Mouse (Mus musculus) intestine, postnatal 0 days (tissue): ENCODE measurements at regions not wholly inside any gene's neighbourhood (a gene's known extent, or its start where the extent isn't known, plus 50 kb on each side); places are given as distances from the start of the nearest gene placed in this dataset.

Experiments used
- ATAC-seq: fragments of 200-750 bp; cut with Nextera tagmentation; 2 replicates; pipeline ENCODE4 v1.8.0; 2017; ENCODE audit warnings: mild to moderate bottlenecking, moderate TSS enrichment, moderate library complexity
- H3K27ac ChIP-seq: fragments of 300-500 bp; sonication (generic); 2 replicates; pipeline ENCODE4 v1.5.1; 2014; ENCODE audit warnings: mild to moderate bottlenecking, low read depth, low read length, moderate library complexity
- H3K27me3 ChIP-seq: fragments of 300-500 bp; sonication (generic); replicated peaks from 2 replicates; pipeline ENCODE4 v1.6.1; 2014; ENCODE audit warnings: low read length, mixed read lengths; ENCODE audit not compliant: control insufficient read depth, insufficient read depth
- H3K36me3 ChIP-seq: fragments of 300-500 bp; sonication (generic); 2 replicates; pipeline ENCODE4 v1.6.1; 2014; ENCODE audit warnings: mild to moderate bottlenecking, moderate library complexity; ENCODE audit not compliant: control insufficient read depth, insufficient read depth
- H3K4me1 ChIP-seq: fragments of 300-500 bp; sonication (generic); replicated peaks from 2 replicates; pipeline ENCODE4 v1.6.1; 2014; ENCODE audit warnings: antibody characterized with exemption, low read length, mixed read lengths; ENCODE audit not compliant: control insufficient read depth, insufficient read depth
- H3K4me2 ChIP-seq: fragments of 300-500 bp; sonication (generic); replicated peaks from 2 replicates; pipeline ENCODE4 v1.6.1; 2014; ENCODE audit warnings: low read depth, mild to moderate bottlenecking, moderate library complexity
- H3K4me3 ChIP-seq: fragments of 300-500 bp; sonication (generic); 2 replicates; pipeline ENCODE4 v1.5.1; 2014; ENCODE audit warnings: low read depth, low read length
- H3K9ac ChIP-seq: fragments of 300-500 bp; sonication (generic); 2 replicates; pipeline ENCODE4 v1.6.1; 2014; ENCODE audit warnings: mild to moderate bottlenecking, low read depth, low read length
- H3K9me3 ChIP-seq: fragments of 300-500 bp; sonication (generic); 2 replicates; pipeline ENCODE4 v1.6.1; 2016; ENCODE audit warnings: mixed run types; ENCODE audit not compliant: control insufficient read depth
- CTCF ChIP-seq: sonication (generic); IDR thresholded peaks from 2 replicates; pipeline ENCODE4 v1.5.1; 2016; ENCODE audit warnings: low read depth, mild to moderate bottlenecking, control low read depth, antibody characterized with exemption, moderate library complexity
- WGBS: fragments of 180-500 bp; shearing (Covaris S2); extraction: QIAGEN DNeasy Blood & Tissue Kit; methylation state at CpG from one replicate; pipeline ENCODE4 v1.1.7; 2014; 5-methylcytosine and 5-hydroxymethylcytosine counted together

DNA sequence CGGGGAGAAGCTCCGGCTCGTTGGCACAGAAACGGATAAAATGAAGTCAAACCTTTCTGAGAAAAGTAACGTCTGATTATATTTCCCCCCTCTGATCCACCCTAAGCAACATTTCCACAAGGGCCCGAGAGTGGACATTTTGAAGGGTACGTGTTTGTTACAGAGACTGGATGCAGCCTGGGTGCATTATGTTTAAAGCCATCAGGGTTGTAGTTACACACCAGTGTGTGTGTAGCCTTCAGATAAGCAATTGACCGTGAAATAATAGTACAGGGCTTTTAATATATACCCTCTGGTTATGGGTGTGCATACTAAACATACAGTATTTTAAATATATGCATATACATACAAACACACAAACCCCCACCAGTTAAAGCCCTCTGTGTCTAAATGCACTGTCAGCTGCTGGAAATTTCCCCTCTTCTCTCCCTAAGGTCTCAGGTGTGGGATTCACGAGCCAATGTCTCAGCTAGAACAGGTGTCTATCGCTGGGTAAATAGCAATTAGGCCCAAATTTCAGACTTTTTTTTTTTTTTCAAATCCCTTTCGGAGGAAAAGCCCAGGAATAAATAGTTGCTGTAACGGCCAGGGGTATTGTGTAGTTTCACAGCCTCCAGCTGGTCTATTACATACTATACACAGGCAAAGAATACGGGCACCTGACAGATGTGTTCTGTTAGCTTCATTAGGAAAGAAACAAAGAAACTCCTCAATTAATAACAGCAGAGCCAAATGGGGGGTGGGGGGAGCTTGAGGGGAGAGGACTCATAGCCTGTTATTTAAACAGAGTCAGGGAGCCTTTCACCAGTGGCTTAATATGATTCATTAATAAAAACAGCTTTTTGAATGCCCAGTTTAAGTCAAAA lies 122.8 kb downstream of the Id4 start:
- H3K4me2 ChIP-seq: no peak overlapping the region
- H3K27ac ChIP-seq: no peak overlapping the region
- no peak for TF ChIP-seq CTCF
- no peaks in the 10 kb centered on the region for H3K36me3 ChIP-seq
- H3K4me1 ChIP-seq: no peaks in the 10 kb centered on the region
- H3K9me3 ChIP-seq: no peaks in the 10 kb centered on the region
- H3K9ac ChIP-seq: no peak overlapping the region
- WGBS: 74% methylated on average over 13 of the region's 13 CpGs
- H3K4me3 ChIP-seq: no peak overlapping the region
- no peak for ATAC-seq
- no peaks in the 10 kb centered on the region for H3K27me3 ChIP-seq

DNA sequence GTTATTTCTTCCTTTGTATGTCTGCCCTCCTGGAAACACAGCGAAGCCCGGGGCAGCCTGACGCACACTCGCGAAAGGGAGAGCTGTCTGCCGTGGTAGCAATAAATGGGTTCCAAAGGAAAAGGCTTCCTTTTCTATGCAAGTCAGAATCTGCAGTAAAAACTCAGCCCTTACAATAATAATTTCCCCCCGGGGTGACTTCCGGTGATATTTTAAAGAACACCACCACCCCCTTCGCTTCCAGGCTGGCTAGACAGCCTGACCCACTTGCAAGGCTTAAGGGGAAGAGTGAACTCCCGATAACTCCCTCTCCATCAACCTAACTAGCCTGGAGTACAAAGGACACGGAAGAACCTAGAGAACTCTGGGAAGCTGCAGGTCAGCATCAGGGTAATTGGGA lies 123.9 kb downstream of the Id4 start:
- 73% methylated on average over 11 of the region's 11 CpGs for WGBS
- H3K4me2 ChIP-seq: no peak overlapping the region
- H3K36me3 ChIP-seq: no peaks in the 10 kb centered on the region
- H3K4me3 ChIP-seq: no peak overlapping the region
- ATAC-seq: no peak
- no peaks in the 10 kb centered on the region for H3K27me3 ChIP-seq
- TF ChIP-seq CTCF: no peak
- no peak overlapping the region for H3K27ac ChIP-seq
- no peaks in the 10 kb centered on the region for H3K9me3 ChIP-seq
- H3K4me1 ChIP-seq: no peaks in the 10 kb centered on the region
- H3K9ac ChIP-seq: no peak overlapping the region

- 89% methylated on average over 11 of the region's 11 CpGs for WGBS
- H3K9me3 ChIP-seq: no peaks in the 10 kb centered on the region
- no peaks in the 10 kb centered on the region for H3K36me3 ChIP-seq
- no peaks in the 10 kb centered on the region for H3K27me3 ChIP-seq
- TF ChIP-seq CTCF: no peak
- H3K27ac ChIP-seq: no peak overlapping the region
- H3K4me2 ChIP-seq: no peak overlapping the region
- ATAC-seq: no peak
- H3K4me1 ChIP-seq: no peaks in the 10 kb centered on the region
- no peak overlapping the region for H3K9ac ChIP-seq
- H3K4me3 ChIP-seq: no peak overlapping the region
Observed at GRCm38 (mm10) chr13:48391126-48391525, 122.1 kb downstream of the Zfp169 start.

DNA sequence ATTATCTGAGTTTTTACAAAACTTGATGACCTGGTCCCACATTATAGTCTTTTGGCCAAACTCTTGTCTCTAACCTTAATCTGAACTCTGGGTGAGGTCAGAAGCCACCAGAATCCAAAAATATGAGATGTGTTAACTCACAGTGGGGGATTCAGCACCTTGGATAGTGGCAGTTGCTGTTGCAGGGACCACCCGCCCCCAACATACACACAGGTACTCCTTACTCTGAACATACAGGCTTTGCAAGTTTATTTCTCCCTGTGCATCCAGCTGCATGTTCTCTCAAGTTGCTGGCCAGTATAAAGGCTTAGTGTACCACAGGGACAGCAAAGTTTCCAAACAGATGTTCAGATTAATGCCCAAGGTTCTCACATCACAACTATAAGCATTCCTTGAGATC lies 115.5 kb downstream of the Zfp169 start:
- Histone ChIP-seq H3K4me2 (no peak overlapping the region), H3K9ac (no peak overlapping the region), H3K27me3 (no peaks in the 10 kb centered on the region), H3K27ac (no peak overlapping the region), H3K9me3 (no peaks in the 10 kb centered on the region), H3K36me3 (no peaks in the 10 kb centered on the region), H3K4me3 (no peak overlapping the region), H3K4me1 (no peaks in the 10 kb centered on the region)
- 3% methylated on average over 1 of the region's 1 CpGs for WGBS
- TF ChIP-seq CTCF: no peak
- no peak for ATAC-seq

- Histone ChIP-seq H3K9me3 (no peaks in the 10 kb centered on the region), H3K36me3 (no peaks in the 10 kb centered on the region), H3K4me1 (no peaks in the 10 kb centered on the region), H3K27ac (no peak overlapping the region), H3K4me2 (no peak overlapping the region), H3K27me3 (no peaks in the 10 kb centered on the region), H3K4me3 (no peak overlapping the region), H3K9ac (no peak overlapping the region)
- ATAC-seq: no peak
- WGBS: 66% methylated on average over 3 of the region's 3 CpGs
- no peak for TF ChIP-seq CTCF
Observed at GRCm38 (mm10) chr13:48398617-48399016, 114.6 kb downstream of the Zfp169 start.

- Histone ChIP-seq H3K4me2 (no peak overlapping the region), H3K4me1 (no peaks in the 10 kb centered on the region), H3K9ac (no peak overlapping the region), H3K27ac (no peak overlapping the region), H3K36me3 (no peaks in the 10 kb centered on the region), H3K27me3 (no peaks in the 10 kb centered on the region), H3K9me3 (no peaks in the 10 kb centered on the region), H3K4me3 (no peak overlapping the region)
- TF ChIP-seq CTCF: no peak
- WGBS: 11% methylated on average over 5 of the region's 5 CpGs
- ATAC-seq: no peak
Observed at GRCm38 (mm10) chr13:48402316-48402715, 110.9 kb downstream of the Zfp169 start.
